ENCODE assay signal across 12 mouse cellular contexts in the genomic region with DNA sequence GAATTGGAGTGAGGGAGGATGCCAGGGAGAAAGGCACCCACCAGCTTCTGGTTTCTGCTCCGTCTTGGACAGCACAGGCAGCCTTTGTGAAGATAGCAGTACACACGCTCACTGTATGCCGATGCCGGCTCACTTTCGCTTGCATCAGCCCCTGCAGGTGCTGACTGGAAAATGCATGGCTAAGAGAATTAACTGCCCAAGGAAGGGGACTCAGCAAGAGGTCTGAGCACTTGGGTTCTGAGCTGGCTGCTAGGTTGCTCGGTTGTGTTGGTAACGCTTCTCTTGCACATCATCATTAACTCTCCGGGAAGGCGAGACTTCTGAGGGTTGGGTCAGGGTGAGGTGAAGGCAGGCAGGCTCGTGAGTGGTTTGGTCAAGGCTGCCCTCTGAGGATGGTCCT. TPM values are rescaled to one million over a fixed set of nuclear protein-coding genes. Genes with fewer than 3 reads are reported as not detected.
DNase-seq lines count a peak whose midpoint lies in the region; ATAC-seq and TF ChIP-seq lines count a peak whose summit lies in the region.
"Had no signal": no experiment of that assay in that cellular context is flagged by ENCODE, and none has a peak within 500 bp of the region (broad histone marks: within the 10 kb centered on the region; RNA-seq: fewer than 3 reads in every experiment).

No protein-coding gene starts in this region.

- DNase-seq in heart, postnatal 10 days, result no peak
- DNase-seq in embryo, embryonic 11 days, result peak; percentile 52
- DNase-seq in cerebellum, adult 18-20 months, result no peak
- no peak for DNase-seq in yolk sac, embryonic 10.5 days (ENCODE audit: low spot score)
- DNase-seq in lung, postnatal 36 days, result no peak
- DNase-seq: heart, postnatal 4 days; layer of hippocampus, adult 9-11 months had no signal

- H3K4me2 ChIP-seq in heart, embryonic 13.5 days, result peak overlapping the region; percentile 65; the same call in 1 of the 2 replicates
- H3K4me2 ChIP-seq in limb, embryonic 12.5 days, result no peak overlapping the region
- H3K4me2 ChIP-seq: liver, embryonic 15.5 days had no signal

- H3K4me3 ChIP-seq in heart, embryonic 13.5 days, result no peak overlapping the region
- H3K4me3 ChIP-seq in E14TG2a.4 (replicated peaks; ENCODE audit: low read length), result peak overlapping the region; percentile 62
- 0 out of 2 replicates have a peak overlapping the region, but pooled peaks have one; percentile 1 for H3K4me3 ChIP-seq in limb, embryonic 12.5 days (replicated peaks)
- H3K4me3 ChIP-seq: liver, embryonic 15.5 days; myocyte had no signal

- peaks cover 100% of the 10 kb centered on the region for H3K27me3 ChIP-seq in heart, embryonic 13.5 days (replicated peaks)
- H3K27me3 ChIP-seq in E14TG2a.4 (ENCODE audit: insufficient read depth, low read length), result peaks cover 85% of the 10 kb centered on the region
- H3K27me3 ChIP-seq in limb, embryonic 12.5 days, result peaks cover 100% of the 10 kb centered on the region

- no peak for ATAC-seq in heart, embryonic 13.5 days (ENCODE audit: extremely low read depth, insufficient number of reproducible peaks, low FRiP score, low TSS enrichment)
- ATAC-seq in limb, embryonic 12.5 days (ENCODE audit: insufficient number of reproducible peaks, insufficient read depth, low FRiP score, low TSS enrichment, low read depth), result no peak

- WGBS in heart, embryonic 13.5 days, result 3% methylated on average over 10 of the region's 10 CpGs
- 3% methylated on average over 10 of the region's 10 CpGs for WGBS in limb, embryonic 12.5 days

- intact Hi-C loops in heart, postnatal 10 days (cut with DNase I), result no loop called here

- H3K4me1 ChIP-seq in heart, embryonic 13.5 days, result peaks cover 15% of the 10 kb centered on the region
- peaks cover 83% of the 10 kb centered on the region for H3K4me1 ChIP-seq in E14TG2a.4 (replicated peaks; ENCODE audit: low read depth, low read length)
- peaks cover 21% of the 10 kb centered on the region for H3K4me1 ChIP-seq in limb, embryonic 12.5 days (replicated peaks)

- TF ChIP-seq CTCF in E14TG2a.4 (conservative IDR thresholded peaks at IDR 0.05; ENCODE audit: low read length), result 0 out of 2 replicates have a peak, but pooled peaks have one; percentile 13

- H3K36me3 ChIP-seq in heart, embryonic 13.5 days, result no peaks in the 10 kb centered on the region
- peaks cover 24% of the 10 kb centered on the region for H3K36me3 ChIP-seq in E14TG2a.4 (ENCODE audit: insufficient read depth, low read length)
- no peaks in the 10 kb centered on the region for H3K36me3 ChIP-seq in limb, embryonic 12.5 days
- H3K36me3 ChIP-seq: liver, embryonic 15.5 days had no signal

- no peaks in the 10 kb centered on the region for H3K9me3 ChIP-seq in heart, embryonic 13.5 days
- no peaks in the 10 kb centered on the region for H3K9me3 ChIP-seq in E14TG2a.4 (ENCODE audit: low read length)
- 0 out of 2 replicates have a peak, but pooled peaks cover 4% of the 10 kb centered on the region for H3K9me3 ChIP-seq in limb, embryonic 12.5 days
- H3K9me3 ChIP-seq: liver, embryonic 15.5 days had no signal

- H3K9ac ChIP-seq in heart, embryonic 13.5 days, result no peak overlapping the region
- no peak overlapping the region for H3K9ac ChIP-seq in limb, embryonic 12.5 days (replicated peaks)
- H3K9ac ChIP-seq: liver, embryonic 15.5 days had no signal

- no peak overlapping the region for H3K27ac ChIP-seq in heart, embryonic 13.5 days (replicated peaks)
- H3K27ac ChIP-seq in limb, embryonic 12.5 days, result no peak overlapping the region
- H3K27ac ChIP-seq: liver, embryonic 15.5 days had no signal

RNA-seq across cellular contexts. Expression of a gene that starts 9.2 kb away (rescaled TPM):
- polyA plus RNA-seq in heart, embryonic 13.5 days (2015; fragmentation: Nextera tagmentation; extraction: Ambion mirVana), result 0.13 and 0.29 TPM in 2 replicates
- total RNA-seq in heart, postnatal 10 days (2021), result not detected
- 0.22 TPM in 1 of 2 replicates, not detected in the other for polyA plus RNA-seq in limb, embryonic 12.5 days (2016; fragmentation: Nextera tagmentation; extraction: Ambion mirVana)
- polyA plus RNA-seq: myocyte had no signal
